Mouse (Mus musculus) lung, postnatal 14 days (tissue): ENCODE data around the gene Igsf9.

ENCODE experiments used
- DNase-seq: peaks from one replicate; pipeline ENCODE4 v3.0.0; 2021

The Igsf9 gene

GRCm38 (mm10) chr1:172469373-172469772 lies 12.2 kb upstream of the Igsf9 start:
- DNase-seq = no peak

- no peak for DNase-seq
Measured at GRCm38 (mm10) chr1:172469810-172470448, 11.7 kb upstream of the Igsf9 start.

DNA sequence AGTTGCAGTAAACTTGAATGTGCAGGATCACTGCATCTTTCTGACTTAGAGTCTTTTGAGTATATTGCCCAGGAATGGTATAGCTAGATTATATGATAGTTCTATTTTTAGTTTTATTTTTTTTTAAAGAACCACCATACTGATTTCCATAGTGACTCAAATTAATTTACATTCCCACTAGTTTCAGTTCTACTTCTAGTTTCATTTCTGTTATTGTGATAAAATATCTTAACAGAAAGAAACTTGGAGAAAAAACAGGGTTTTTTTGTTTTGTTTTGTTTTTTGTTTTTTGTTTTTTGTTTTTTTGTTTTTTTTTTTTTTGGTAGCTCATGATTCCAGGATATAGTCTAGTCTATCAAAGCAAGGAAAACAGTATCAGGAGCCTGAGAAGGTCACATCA lies 8.7 kb upstream of the Igsf9 start:
- DNase-seq = no peak

- DNase-seq = no peak
Measured at GRCm38 (mm10) chr1:172474196-172474595, 7.4 kb upstream of the Igsf9 start.

DNA sequence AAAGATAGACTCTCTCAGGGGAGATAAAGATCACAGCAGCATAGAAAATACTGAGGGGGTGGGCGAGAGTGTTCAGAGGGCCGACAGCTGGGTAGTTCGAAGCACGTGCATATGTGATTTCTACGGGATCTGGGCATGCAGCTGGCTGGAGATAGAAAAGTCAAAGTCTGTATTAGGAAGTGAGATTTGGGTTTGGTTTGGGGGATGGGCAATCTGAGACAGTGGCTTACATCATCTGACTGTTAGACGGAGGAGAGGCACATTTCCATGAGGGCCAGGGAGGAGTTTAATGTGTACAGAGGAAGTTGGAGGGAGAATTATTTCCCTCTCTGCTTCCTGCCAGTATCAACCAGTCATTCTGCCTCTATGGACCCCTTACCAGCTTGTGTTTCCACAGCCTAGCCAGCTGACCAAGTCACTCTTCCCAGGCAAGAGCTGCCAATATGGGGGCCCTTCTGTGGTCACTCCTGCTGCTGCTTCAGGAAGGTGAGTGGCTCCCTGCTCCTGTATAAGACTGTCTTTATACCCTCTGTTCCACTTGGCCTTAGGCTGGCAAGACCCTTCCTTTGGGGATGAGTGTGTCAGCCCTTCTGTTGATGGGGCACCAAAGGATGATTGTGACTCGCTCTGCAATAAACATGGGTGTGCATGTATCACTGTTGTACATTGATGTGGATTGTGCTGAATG lies 6.4 kb upstream of the Igsf9 start, which contains the start of gene Slamf9:
Gene Slamf9 (plus strand): TSS at position 305 of the 688 bp plus-strand sequence.
- peak; percentile 28 for DNase-seq

DNA sequence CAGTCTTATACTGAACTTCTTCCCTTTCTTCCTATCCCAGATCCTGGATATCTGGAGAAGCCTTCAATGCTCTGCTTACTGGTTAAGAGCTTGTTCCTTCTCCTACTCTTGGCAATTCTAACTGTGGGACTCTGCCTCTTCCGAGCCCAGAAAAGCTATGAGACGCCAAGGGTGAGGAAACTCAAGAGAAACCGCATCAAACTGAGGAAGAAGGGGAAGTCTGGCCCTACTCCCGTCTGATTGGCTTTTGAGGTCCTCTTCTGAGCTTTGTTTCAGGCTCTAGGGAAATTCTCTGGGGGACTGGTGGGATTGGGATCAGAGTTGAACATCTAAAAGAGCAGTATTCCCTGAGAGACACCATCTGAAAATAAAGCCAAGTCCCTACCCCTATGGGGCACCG lies 3.6 kb upstream of the Igsf9 start:
- DNase-seq = no peak

- no peak for DNase-seq
Measured at GRCm38 (mm10) chr1:172480376-172480775, 1.2 kb upstream of the Igsf9 start.

- DNase-seq = no peak
Measured at GRCm38 (mm10) chr1:172481111-172481510, 477 bp upstream of the Igsf9 start.

- no peak for DNase-seq
Measured at GRCm38 (mm10) chr1:172482518-172483360, 1.2 kb downstream of the Igsf9 start.

- no peak for DNase-seq
Measured at GRCm38 (mm10) chr1:172483361-172483660, 1.7 kb downstream of the Igsf9 start.

- DNase-seq = no peak
Measured at GRCm38 (mm10) chr1:172484236-172484635, 2.6 kb downstream of the Igsf9 start.

- no peak for DNase-seq
Measured at GRCm38 (mm10) chr1:172484671-172485070, 3.1 kb downstream of the Igsf9 start.

GRCm38 (mm10) chr1:172485821-172486220 lies 4.2 kb downstream of the Igsf9 start:
- no peak for DNase-seq

- no peak for DNase-seq
Measured at GRCm38 (mm10) chr1:172486236-172486635, 4.6 kb downstream of the Igsf9 start.

DNA sequence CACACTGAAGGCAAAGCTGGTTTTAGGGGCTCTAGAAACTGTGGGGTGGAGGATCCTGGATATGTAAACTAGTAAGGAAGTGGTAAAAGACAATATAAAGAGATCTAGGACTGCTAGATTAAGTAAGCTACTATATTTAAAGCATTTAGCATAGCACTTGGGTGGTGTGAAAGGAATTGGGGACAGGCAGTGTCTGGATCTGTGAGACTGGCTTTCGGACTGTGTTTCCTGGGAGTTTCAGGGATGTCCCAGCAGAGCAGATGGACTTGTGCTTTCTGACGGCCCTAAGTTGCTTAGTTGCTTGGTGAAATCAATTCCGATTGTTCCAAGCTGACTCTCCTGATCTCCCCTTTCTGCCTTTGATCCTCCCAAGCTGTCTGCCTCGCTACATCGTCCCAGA lies 5.1 kb downstream of the Igsf9 start:
- no peak for DNase-seq

DNA sequence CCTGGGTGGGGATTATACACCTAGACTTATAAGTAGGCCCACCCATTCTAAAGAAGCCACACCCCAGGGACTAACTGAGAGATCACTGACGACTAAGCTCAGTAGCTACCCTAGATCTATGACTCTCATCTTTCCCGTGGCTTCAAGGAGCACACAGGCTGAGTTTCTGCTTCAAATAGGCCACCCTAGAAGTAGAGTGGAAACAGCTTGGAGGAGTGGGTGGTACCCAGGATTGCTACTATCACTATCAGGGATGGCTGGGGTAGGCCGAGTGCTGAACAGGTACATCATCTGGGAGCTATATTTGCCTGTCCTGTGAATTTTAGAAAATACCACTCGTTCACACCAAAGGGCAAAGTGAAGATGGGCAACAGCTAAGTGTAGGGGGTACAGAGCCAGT lies 6.3 kb downstream of the Igsf9 start:
- no peak for DNase-seq

- no peak for DNase-seq
Measured at GRCm38 (mm10) chr1:172488831-172489230, 7.2 kb downstream of the Igsf9 start.

- DNase-seq = no peak
Measured at GRCm38 (mm10) chr1:172489585-172490250, 8.1 kb downstream of the Igsf9 start.

DNA sequence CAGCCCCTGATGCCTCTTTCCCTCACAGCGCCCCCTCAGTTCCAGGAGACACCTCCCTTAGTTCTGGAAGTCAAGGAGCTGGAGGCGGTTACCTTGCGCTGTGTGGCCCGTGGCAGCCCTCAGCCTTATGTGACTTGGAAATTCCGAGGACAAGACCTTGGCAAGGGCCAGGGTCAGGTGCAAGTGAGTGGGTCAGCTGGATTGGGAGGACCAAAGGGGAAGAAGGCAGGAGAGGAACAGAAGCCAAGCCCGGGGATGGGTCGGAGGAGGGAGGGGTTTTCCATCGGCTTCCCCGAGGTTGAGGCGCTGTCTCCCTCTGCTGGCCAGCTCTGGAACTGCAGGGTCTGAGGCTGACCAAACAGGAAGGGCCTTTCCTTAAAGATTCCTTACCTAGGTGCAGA lies 8.7 kb downstream of the Igsf9 start:
- DNase-seq = peak; percentile 94

DNA sequence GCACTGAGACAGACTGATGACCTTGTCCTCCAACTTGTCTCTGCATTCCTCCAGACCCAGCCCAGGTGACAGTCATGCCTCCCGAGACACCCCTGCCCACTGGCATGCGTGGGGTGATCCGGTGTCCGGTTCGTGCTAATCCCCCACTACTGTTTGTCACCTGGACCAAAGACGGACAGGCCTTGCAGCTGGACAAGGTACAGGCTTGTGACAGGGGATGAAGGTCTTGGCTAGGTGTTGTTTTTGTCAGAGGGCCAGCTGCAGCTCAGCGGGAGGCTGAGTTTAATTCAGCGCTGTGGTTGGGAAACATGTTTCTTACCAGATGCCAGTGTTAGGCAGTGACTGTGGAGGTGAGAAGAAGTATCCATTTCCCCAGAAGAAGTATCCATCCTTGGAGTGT lies 10.5 kb downstream of the Igsf9 start:
- DNase-seq = no peak

- DNase-seq = no peak
Measured at GRCm38 (mm10) chr1:172493516-172493915, 11.9 kb downstream of the Igsf9 start.

- DNase-seq = no peak
Measured at GRCm38 (mm10) chr1:172496030-172496429, 14.4 kb downstream of the Igsf9 start.

- no peak for DNase-seq
Measured at GRCm38 (mm10) chr1:172497428-172497827, 15.8 kb downstream of the Igsf9 start.
